Mouse (Mus musculus): ENCODE measurements around the gene Polr2h. TPM values are rescaled to one million over a fixed set of nuclear protein-coding genes. Genes with fewer than 3 reads are reported as not detected.

Gene Polr2h
- total RNA-seq, 2 experiments from 2014 or later = 2.9 to 11.2 TPM

GRCm38 (mm10) chr16:20716841-20717180, 654 bp upstream of the Polr2h start:
- ATAC-seq (replicated peaks; ENCODE audit: low FRiP score, poor library complexity, severe bottlenecking) = peak; percentile 2; the same call in 1 of the 2 replicates

- ATAC-seq (replicated peaks; ENCODE audit: low FRiP score, poor library complexity, severe bottlenecking) = no peak
Measured at GRCm38 (mm10) chr16:20717978-20718670, 659 bp downstream of the Polr2h start.

GRCm38 (mm10) chr16:20721808-20722207, 4.3 kb downstream of the Polr2h start:
- ATAC-seq (replicated peaks; ENCODE audit: low FRiP score, poor library complexity, severe bottlenecking) = no peak

GRCm38 (mm10) chr16:20722736-20723135, 5.3 kb downstream of the Polr2h start:
- no peak for ATAC-seq (replicated peaks; ENCODE audit: low FRiP score, poor library complexity, severe bottlenecking)

- ATAC-seq (replicated peaks; ENCODE audit: low FRiP score, poor library complexity, severe bottlenecking) = no peak
Measured at GRCm38 (mm10) chr16:20723247-20723646, 5.8 kb downstream of the Polr2h start.

GRCm38 (mm10) chr16:20724338-20724748, 6.9 kb downstream of the Polr2h start:
- ATAC-seq (replicated peaks; ENCODE audit: low FRiP score, poor library complexity, severe bottlenecking) = no peak

- ATAC-seq (replicated peaks; ENCODE audit: low FRiP score, poor library complexity, severe bottlenecking) = no peak
Measured at GRCm38 (mm10) chr16:20725321-20725720, 7.9 kb downstream of the Polr2h start.

- no peak for ATAC-seq (replicated peaks; ENCODE audit: low FRiP score, poor library complexity, severe bottlenecking)
Measured at GRCm38 (mm10) chr16:20725750-20726149, 8.3 kb downstream of the Polr2h start.

GRCm38 (mm10) chr16:20726384-20726783, 8.9 kb downstream of the Polr2h start:
- ATAC-seq (replicated peaks; ENCODE audit: low FRiP score, poor library complexity, severe bottlenecking) = no peak

GRCm38 (mm10) chr16:20730293-20730711, 12.8 kb downstream of the Polr2h start:
- no peak for ATAC-seq (replicated peaks; ENCODE audit: low FRiP score, poor library complexity, severe bottlenecking)

GRCm38 (mm10) chr16:20731688-20732087, 14.2 kb downstream of the Polr2h start:
- no peak for ATAC-seq (replicated peaks; ENCODE audit: low FRiP score, poor library complexity, severe bottlenecking)

GRCm38 (mm10) chr16:20732251-20732924, 14.9 kb downstream of the Polr2h start:
- ATAC-seq (replicated peaks; ENCODE audit: low FRiP score, poor library complexity, severe bottlenecking) = no peak

- no peak for ATAC-seq (replicated peaks; ENCODE audit: low FRiP score, poor library complexity, severe bottlenecking)
Measured at GRCm38 (mm10) chr16:20732925-20733730, 15.7 kb downstream of the Polr2h start, which contains the start of gene Chrd. Gene Chrd, plus strand, starts transcription at chr16:20733127.

GRCm38 (mm10) chr16:20733731-20734730, 16.6 kb downstream of the Polr2h start, which contains the start of gene Thpo:
Gene Thpo, minus strand, starts transcription at chr16:20734511.
- no peak for ATAC-seq (replicated peaks; ENCODE audit: low FRiP score, poor library complexity, severe bottlenecking)

- no peak for ATAC-seq (replicated peaks; ENCODE audit: low FRiP score, poor library complexity, severe bottlenecking)
Measured at GRCm38 (mm10) chr16:20735651-20736050, 18.2 kb downstream of the Polr2h start.

- ATAC-seq (replicated peaks; ENCODE audit: low FRiP score, poor library complexity, severe bottlenecking) = no peak
Measured at GRCm38 (mm10) chr16:20736168-20736567, 18.7 kb downstream of the Polr2h start.

- no peak for ATAC-seq (replicated peaks; ENCODE audit: low FRiP score, poor library complexity, severe bottlenecking)
Measured at GRCm38 (mm10) chr16:20736823-20737222, 19.4 kb downstream of the Polr2h start.

GRCm38 (mm10) chr16:20739845-20740244, 22.4 kb downstream of the Polr2h start:
- no peak for ATAC-seq (replicated peaks; ENCODE audit: low FRiP score, poor library complexity, severe bottlenecking)

- no peak for ATAC-seq (replicated peaks; ENCODE audit: low FRiP score, poor library complexity, severe bottlenecking)
Measured at GRCm38 (mm10) chr16:20746641-20747040, 29.2 kb downstream of the Polr2h start.

All from erythroid progenitor cell, adult 5-6 weeks (primary cell).